Mouse (Mus musculus) adrenal gland, adult 8-10 months (tissue): ENCODE measurements around the gene Bag1. TPM values are rescaled to one million over a fixed set of nuclear protein-coding genes. Genes with fewer than 3 reads are reported as not detected.

Experiments
- microRNA-seq, 2 experiments: library from miRNA; unstranded; fragments of <30 nt; microRNA quantifications; one replicate each; pipeline ENCODE4 v1.2.0; 2022
- total RNA-seq, 4 experiments: library from RNA; stranded (reverse); gene quantifications; 2 replicates each; pipeline ENCODE4 v1.2.4; 2022

The Bag1 gene
- total RNA-seq, 4 experiments from 2014 or later: 187 to 375 (median 251) TPM

Small RNA genes within 50 kb of the gene (microRNA-seq; reads per million reads assigned to microRNA genes)
- gene Mir3094: 0.50 to 0.70 reads per million in 2 experiments

Other genes starting within 250 kb of the Bag1 start
- 10 to 100 TPM; 19.8 to 25.7 (median 23.7) TPM for gene Aptx, start 245.1 kb downstream of the Bag1 start, total RNA-seq
- 100 to 1,000 TPM; 201 to 366 (median 233) TPM for gene Dnaja1, start 226.1 kb downstream of the Bag1 start, total RNA-seq
- 10 to 100 TPM; 59.2 to 65.8 (median 62.7) TPM for gene Smu1, start 190.4 kb downstream of the Bag1 start, total RNA-seq
- gene B4galt1, start 94.3 kb downstream of the Bag1 start, total RNA-seq: 10 to 100 TPM; 58.8 to 94.7 (median 64.4) TPM
- gene Spink4, start 28.2 kb downstream of the Bag1 start, total RNA-seq: 100 to 1,000 TPM in 2 of 4 experiments, not detected in 2; 117 to 151 TPM
- gene Chmp5, start 113 bp upstream of the Bag1 start, total RNA-seq: 100 to 1,000 TPM in 3 of 4 experiments, 10 to 100 TPM in 1; 97.2 to 108 (median 103) TPM
- gene Nfx1, start 22.6 kb upstream of the Bag1 start, total RNA-seq: 100 to 1,000 TPM in 2 of 4 experiments, 10 to 100 TPM in 2; 86.1 to 168 (median 125) TPM
- gene Aqp7, start 99.8 kb upstream of the Bag1 start, total RNA-seq: 10 to 100 TPM in 3 of 4 experiments, 1 to 10 TPM in 1; 7.3 to 30.3 (median 14.6) TPM
- under 1 TPM in 2 of 4 experiments, not detected in 2; 0.16 to 0.31 TPM for gene Aqp3, start 149.9 kb upstream of the Bag1 start, total RNA-seq
- gene Nol6, start 176.2 kb upstream of the Bag1 start, total RNA-seq: 10 to 100 TPM; 61.8 to 79.3 (median 70.7) TPM
- 100 to 1,000 TPM in 3 of 4 experiments, 10 to 100 TPM in 1; 94.5 to 119 (median 105) TPM for gene Ube2r2, start 187.4 kb upstream of the Bag1 start, total RNA-seq